Mouse (Mus musculus) heart, adult 11 months (tissue): ENCODE data around the gene Scrn1.

Source experiments
- DNase-seq: peaks from one replicate; pipeline ENCODE4 v3.0.0; 2022

Scrn1 gene

GRCm38 (mm10) chr6:54565012-54565411, 1.3 kb downstream of the Scrn1 start:
- peak; percentile 94 for DNase-seq

GRCm38 (mm10) chr6:54564506-54564991, 1.7 kb downstream of the Scrn1 start:
- peak; percentile 87 for DNase-seq

- peak; percentile 54 for DNase-seq
Observed at GRCm38 (mm10) chr6:54563561-54563960, 2.7 kb downstream of the Scrn1 start.

GRCm38 (mm10) chr6:54562018-54562809, 4.1 kb downstream of the Scrn1 start:
- DNase-seq: peak; percentile 69

- DNase-seq: peak; percentile 56
Observed at GRCm38 (mm10) chr6:54558466-54558865, 7.8 kb downstream of the Scrn1 start.

GRCm38 (mm10) chr6:54557671-54558070, 8.6 kb downstream of the Scrn1 start:
- DNase-seq: peak; percentile 81

GRCm38 (mm10) chr6:54555816-54556215, 10.5 kb downstream of the Scrn1 start:
- peak; percentile 92 for DNase-seq

GRCm38 (mm10) chr6:54554341-54555110, 11.8 kb downstream of the Scrn1 start:
- DNase-seq: peak; percentile 78

- peak; percentile 37 for DNase-seq
Observed at GRCm38 (mm10) chr6:54553632-54554031, 12.7 kb downstream of the Scrn1 start.

- DNase-seq: peak; percentile 58
Observed at GRCm38 (mm10) chr6:54552721-54553413, 13.4 kb downstream of the Scrn1 start.

- peak; percentile 90 for DNase-seq
Observed at GRCm38 (mm10) chr6:54550801-54551323, 15.4 kb downstream of the Scrn1 start.

GRCm38 (mm10) chr6:54549311-54549710, 17.0 kb downstream of the Scrn1 start:
- peak; percentile 90 for DNase-seq

- peak; percentile 90 for DNase-seq
Observed at GRCm38 (mm10) chr6:54548314-54549019, 17.8 kb downstream of the Scrn1 start.

GRCm38 (mm10) chr6:54543646-54544045, 22.6 kb downstream of the Scrn1 start:
- peak; percentile 78 for DNase-seq

- DNase-seq: peak; percentile 56
Observed at GRCm38 (mm10) chr6:54542836-54543235, 23.5 kb downstream of the Scrn1 start.

GRCm38 (mm10) chr6:54540252-54540887, 25.9 kb downstream of the Scrn1 start:
- peak; percentile 89 for DNase-seq

- peak; percentile 64 for DNase-seq
Observed at GRCm38 (mm10) chr6:54539396-54539795, 26.9 kb downstream of the Scrn1 start.

GRCm38 (mm10) chr6:54538773-54539173, 27.5 kb downstream of the Scrn1 start:
- DNase-seq: peak; percentile 90

GRCm38 (mm10) chr6:54537053-54537452, 29.2 kb downstream of the Scrn1 start:
- DNase-seq: no peak

GRCm38 (mm10) chr6:54535485-54535884, 30.8 kb downstream of the Scrn1 start:
- peak; percentile 91 for DNase-seq

GRCm38 (mm10) chr6:54531048-54531481, 35.2 kb downstream of the Scrn1 start:
- no peak for DNase-seq

- no peak for DNase-seq
Observed at GRCm38 (mm10) chr6:54530182-54530581, 36.1 kb downstream of the Scrn1 start.
